Mouse (Mus musculus): Measurements from ENCODE around the gene Zfp454.

GRCm38 (mm10) chr11:50850989-50851601 lies 36.4 kb downstream of the Zfp454 start:
- TF ChIP-seq CTCF (IDR thresholded peaks at IDR 0.05; ENCODE audit: low read depth) (no peak), EP300 (IDR thresholded peaks at IDR 0.05; ENCODE audit: low read depth) (no peak)

Data from heart, postnatal 0 days (tissue).